Mouse (Mus musculus) hindbrain, embryonic 10.5 days (tissue): ENCODE measurements around the gene Rps15. TPM values are rescaled to one million over a fixed set of nuclear protein-coding genes. Genes with fewer than 3 reads are reported as not detected.

Experiments used
- DNase-seq: peaks from one replicate; pipeline ENCODE4 v3.0.0-alpha.2; 2017; ENCODE audit warnings: low spot score
- H3K27ac ChIP-seq: fragments of 300-500 bp; sonication (generic); 2 replicates; pipeline ENCODE4 v1.5.1; 2016; ENCODE audit warnings: mild to moderate bottlenecking, moderate library complexity
- H3K27me3 ChIP-seq: fragments of 300-500 bp; sonication (generic); 2 replicates; pipeline ENCODE4 v1.6.1; 2016; ENCODE audit warnings: mild to moderate bottlenecking; ENCODE audit not compliant: poor library complexity, insufficient read depth, severe bottlenecking
- H3K36me3 ChIP-seq: fragments of 300-500 bp; sonication (generic); 2 replicates; pipeline ENCODE4 v1.6.1; 2016; ENCODE audit warnings: mild to moderate bottlenecking, moderate library complexity
- H3K4me1 ChIP-seq: fragments of 300-500 bp; sonication (generic); replicated peaks from 2 replicates; pipeline ENCODE4 v1.6.1; 2016; ENCODE audit warnings: mild to moderate bottlenecking
- H3K4me3 ChIP-seq: fragments of 300-500 bp; sonication (generic); 2 replicates; pipeline ENCODE4 v1.5.1; 2016; ENCODE audit warnings: mild to moderate bottlenecking, moderate library complexity
- H3K9me3 ChIP-seq: fragments of 300-500 bp; sonication (generic); 2 replicates; pipeline ENCODE4 v1.6.1; 2016; ENCODE audit warnings: mild to moderate bottlenecking, moderate library complexity
- WGBS: fragments of 180-500 bp; shearing (Covaris S2); methylation state at CpG from one replicate; pipeline ENCODE4 v1.1.7; 2016; 5-methylcytosine and 5-hydroxymethylcytosine counted together
- polyA plus RNA-seq: library from polyadenylated mRNA; unstranded; fragments of >200 nt; fragmentation: Nextera tagmentation; extraction: Ambion mirVana; gene quantifications from 2 replicates; pipeline ENCODE4 v1.2.1, GENCODE M21; 2016

The Rps15 gene
- polyA plus RNA-seq, 1 experiment from 2014 or later: 971 TPM

DNA sequence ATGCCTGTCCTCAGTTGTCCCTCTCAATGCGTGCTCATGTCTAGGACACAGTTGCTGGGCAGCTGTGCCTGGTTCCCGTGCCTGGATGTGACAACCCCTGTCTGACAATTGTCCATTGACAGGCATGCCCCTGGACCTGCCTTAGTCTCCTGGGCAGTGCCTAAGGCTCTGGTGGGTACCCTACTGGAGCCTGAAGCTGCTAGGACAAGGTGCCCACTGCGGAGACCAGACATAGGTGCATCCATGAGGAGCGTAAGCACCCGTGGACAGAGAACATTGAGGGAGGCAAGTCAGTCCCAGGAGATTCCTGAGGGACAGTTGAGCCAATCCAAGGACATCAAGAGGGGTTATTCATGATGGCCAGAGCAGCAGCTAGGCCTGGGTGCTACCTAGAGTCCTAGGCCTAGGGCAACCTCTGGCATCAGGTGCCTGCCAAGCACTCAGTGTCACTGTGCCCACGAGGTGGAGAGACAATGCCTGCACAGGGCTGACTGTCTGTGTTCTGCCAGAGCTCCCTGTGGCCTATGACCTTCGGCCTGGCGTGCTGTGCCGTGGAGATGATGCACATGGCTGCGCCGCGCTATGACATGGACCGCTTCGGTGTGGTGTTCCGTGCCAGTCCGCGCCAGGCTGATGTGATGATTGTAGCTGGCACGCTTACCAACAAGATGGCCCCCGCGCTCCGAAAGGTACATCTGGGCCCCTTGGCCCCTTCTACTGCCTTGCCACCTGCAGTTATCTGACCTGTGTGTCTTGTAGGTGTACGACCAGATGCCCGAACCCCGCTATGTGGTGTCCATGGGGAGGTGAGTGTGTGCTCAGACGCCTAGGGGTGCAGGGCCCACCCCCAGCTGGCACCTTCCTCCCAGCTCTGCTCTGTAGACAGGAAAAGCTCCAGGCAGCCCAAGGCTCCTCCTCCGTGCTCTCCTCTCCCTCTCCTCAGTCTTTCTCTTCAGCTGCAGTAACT lies 37.6 kb upstream of the Rps15 start:
- H3K4me1 ChIP-seq: peaks cover 53% of the 10 kb centered on the region
- no peak for DNase-seq
- no peak overlapping the region for H3K4me3 ChIP-seq
- 95% methylated on average over 26 of the region's 26 CpGs for WGBS
- H3K27me3 ChIP-seq: no peaks in the 10 kb centered on the region
- H3K36me3 ChIP-seq: peaks cover 71% of the 10 kb centered on the region
- no peaks in the 10 kb centered on the region for H3K9me3 ChIP-seq
- H3K27ac ChIP-seq: no peak overlapping the region

DNA sequence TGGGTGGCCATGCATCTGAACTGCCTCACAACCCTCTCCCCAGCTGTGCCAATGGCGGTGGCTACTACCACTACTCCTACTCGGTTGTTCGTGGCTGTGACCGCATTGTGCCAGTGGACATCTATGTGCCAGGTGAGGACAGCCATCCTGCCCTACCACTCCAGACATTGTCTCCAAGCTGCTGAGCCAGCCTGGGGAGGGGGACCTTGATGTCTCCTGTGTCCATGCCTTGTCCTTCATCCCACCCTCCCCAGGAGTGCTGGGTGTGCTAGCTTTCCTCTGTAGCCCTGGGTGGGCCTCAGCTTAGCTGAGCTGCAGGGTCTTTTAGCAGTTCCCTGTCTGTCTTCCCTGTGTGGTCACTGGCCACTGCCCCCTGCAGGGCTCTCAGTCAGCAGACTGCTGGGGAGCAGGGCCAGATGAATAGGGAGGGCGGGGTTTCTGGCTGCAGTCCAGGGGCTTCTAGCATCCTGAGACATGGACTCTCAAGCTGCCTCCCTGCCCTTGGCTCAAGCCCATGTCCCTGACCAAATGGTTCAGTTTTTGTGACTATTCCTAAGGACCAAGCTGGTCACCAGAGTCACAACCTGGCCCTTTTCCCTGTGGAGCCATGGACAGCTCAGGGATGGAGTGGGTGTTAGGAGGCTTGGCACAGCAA lies 36.2 kb upstream of the Rps15 start:
- H3K27me3 ChIP-seq: no peaks in the 10 kb centered on the region
- peaks cover 71% of the 10 kb centered on the region for H3K36me3 ChIP-seq
- WGBS: 85% methylated on average over 5 of the region's 5 CpGs
- H3K27ac ChIP-seq: 0 out of 2 replicates have a peak overlapping the region, but pooled peaks have one; percentile 42
- H3K4me1 ChIP-seq: peaks cover 54% of the 10 kb centered on the region
- no peak overlapping the region for H3K4me3 ChIP-seq
- DNase-seq: no peak
- H3K9me3 ChIP-seq: no peaks in the 10 kb centered on the region

- no peak overlapping the region; the same call in 1 of the 2 replicates for H3K4me3 ChIP-seq
- peaks cover 62% of the 10 kb centered on the region for H3K4me1 ChIP-seq
- no peaks in the 10 kb centered on the region for H3K9me3 ChIP-seq
- H3K27ac ChIP-seq: peak overlapping the region; percentile 8; the same call in 1 of the 2 replicates
- H3K27me3 ChIP-seq: no peaks in the 10 kb centered on the region
- 88% methylated on average over 2 of the region's 2 CpGs for WGBS
- peaks cover 61% of the 10 kb centered on the region for H3K36me3 ChIP-seq
- DNase-seq: no peak
Measured at GRCm38 (mm10) chr10:80257936-80258335, 34.3 kb upstream of the Rps15 start.

DNA sequence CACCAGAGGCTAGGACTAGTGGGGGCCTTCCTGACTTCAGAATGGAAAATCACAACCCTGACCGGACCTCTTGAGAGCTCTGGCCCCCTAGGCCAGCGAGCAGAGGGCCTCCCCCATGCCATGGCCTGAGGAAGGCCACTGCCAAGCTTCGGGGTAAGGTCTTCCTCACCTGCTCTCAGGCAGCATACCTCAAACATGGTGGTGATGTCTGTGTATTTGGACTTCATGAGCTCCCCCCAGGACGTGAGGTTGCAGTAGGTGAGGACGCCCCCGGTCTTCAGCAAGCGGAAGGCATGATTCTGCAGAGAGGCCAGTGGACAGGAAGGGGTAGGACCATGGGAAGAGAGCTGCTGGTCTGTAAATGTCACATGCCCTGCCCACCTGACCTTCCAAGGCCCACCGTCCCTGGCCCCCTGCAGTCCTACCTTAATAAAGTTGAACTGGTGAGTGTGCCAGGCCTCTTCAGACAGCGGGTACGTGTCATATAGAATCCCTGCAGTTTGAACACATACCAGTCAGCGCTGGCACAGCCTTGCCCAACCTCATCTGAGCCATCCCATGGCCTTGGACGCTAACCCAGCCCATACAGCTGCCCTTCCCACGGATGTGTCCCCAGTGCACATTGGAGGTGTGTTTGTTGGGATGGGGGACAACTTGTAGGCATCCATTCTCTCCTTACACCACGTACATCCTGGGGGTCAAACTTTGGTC lies 33.3 kb upstream of the Rps15 start:
- no peak for DNase-seq
- Histone ChIP-seq H3K4me3 (peak overlapping the region; percentile 61; the same call in 1 of the 2 replicates), H3K36me3 (peaks cover 51% of the 10 kb centered on the region), H3K27me3 (no peaks in the 10 kb centered on the region), H3K4me1 (peaks cover 61% of the 10 kb centered on the region), H3K27ac (peak overlapping the region; percentile 91), H3K9me3 (no peaks in the 10 kb centered on the region)
- 89% methylated on average over 14 of the region's 14 CpGs for WGBS

DNA sequence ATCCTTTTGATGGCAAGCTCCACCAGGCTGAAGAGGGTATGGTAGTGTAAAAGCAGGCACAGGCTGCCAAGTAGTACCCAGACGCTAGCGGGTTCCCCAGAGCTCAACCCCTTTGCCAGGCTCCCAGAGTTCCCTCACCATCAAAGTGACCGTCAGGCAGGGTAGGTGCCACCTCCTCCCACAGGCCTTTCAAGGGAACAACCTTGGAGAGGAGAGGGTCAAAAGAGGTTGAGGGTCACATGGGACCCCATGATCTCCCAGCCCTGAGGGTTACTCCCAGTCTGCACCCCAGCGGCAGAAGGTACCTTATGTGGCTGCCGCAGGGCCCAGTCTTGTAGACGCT lies 32.8 kb upstream of the Rps15 start:
- peak overlapping the region; percentile 91 for H3K27ac ChIP-seq
- H3K4me1 ChIP-seq: peaks cover 61% of the 10 kb centered on the region
- H3K27me3 ChIP-seq: no peaks in the 10 kb centered on the region
- H3K9me3 ChIP-seq: no peaks in the 10 kb centered on the region
- H3K4me3 ChIP-seq: peak overlapping the region; percentile 61
- DNase-seq: no peak
- WGBS: 73% methylated on average over 6 of the region's 6 CpGs
- peaks cover 46% of the 10 kb centered on the region for H3K36me3 ChIP-seq

DNA sequence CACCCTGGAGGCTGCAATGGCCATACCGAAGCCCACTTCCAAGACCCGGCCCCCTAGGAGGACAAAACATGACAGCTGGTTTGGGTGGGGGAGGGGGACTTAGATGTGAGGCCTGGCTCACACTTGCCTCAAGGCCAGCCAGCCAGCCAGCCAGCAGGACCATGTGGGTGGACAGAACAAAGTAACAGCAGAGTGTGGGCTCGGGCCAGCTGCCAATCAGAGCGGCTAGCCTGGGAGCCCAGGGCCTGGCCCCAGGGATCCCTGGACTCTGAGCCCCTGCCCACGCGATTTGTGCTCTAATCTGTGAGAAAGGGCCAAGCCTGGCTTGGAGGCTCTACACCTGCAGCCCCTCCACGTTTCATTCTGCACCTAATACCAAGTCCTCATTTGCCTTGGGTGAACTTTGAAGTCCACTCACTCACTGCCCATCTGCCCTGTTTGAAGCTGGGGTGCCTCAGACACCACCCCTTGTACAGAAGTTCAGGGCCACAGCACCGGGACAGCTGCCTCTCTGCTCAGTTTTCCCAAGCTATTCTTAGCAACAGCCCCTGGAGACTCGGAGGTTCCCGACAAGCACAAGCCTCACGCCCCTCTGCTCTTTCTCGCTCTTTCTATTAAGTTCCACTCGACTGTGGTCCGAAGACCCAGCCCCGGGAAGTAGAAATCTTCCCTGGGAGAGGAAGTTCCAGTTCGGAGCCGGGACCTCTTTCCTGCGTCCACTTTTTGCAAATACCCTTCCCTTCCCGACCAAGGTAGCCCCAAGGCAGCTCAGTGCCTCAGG lies 32.2 kb upstream of the Rps15 start:
- Histone ChIP-seq H3K27ac (peak overlapping the region; percentile 91), H3K9me3 (no peaks in the 10 kb centered on the region), H3K27me3 (no peaks in the 10 kb centered on the region), H3K36me3 (peaks cover 40% of the 10 kb centered on the region), H3K4me3 (peak overlapping the region; percentile 61), H3K4me1 (peaks cover 61% of the 10 kb centered on the region)
- 7% methylated on average over 19 of the region's 19 CpGs for WGBS
- DNase-seq: peak; percentile 78

GRCm38 (mm10) chr10:80260642-80261584 lies 31.3 kb upstream of the Rps15 start, which contains the start of the genes Gamt and Dazap1:
Gamt (minus strand) TSS chr10:80261012.
Dazap1 (plus strand) TSS chr10:80261486.
- peaks cover 63% of the 10 kb centered on the region for H3K4me1 ChIP-seq
- DNase-seq: peak; percentile 98
- H3K9me3 ChIP-seq: no peaks in the 10 kb centered on the region
- H3K36me3 ChIP-seq: peaks cover 31% of the 10 kb centered on the region
- WGBS: under 1% methylated on average over 49 of the region's 49 CpGs
- no peaks in the 10 kb centered on the region for H3K27me3 ChIP-seq
- H3K27ac ChIP-seq: peak within 1 kb of the TSS; percentile 91
- peak within 1 kb of the TSS; percentile 61 for H3K4me3 ChIP-seq

GRCm38 (mm10) chr10:80261585-80261968 lies 30.7 kb upstream of the Rps15 start:
- peak; percentile 93 for DNase-seq
- H3K27ac ChIP-seq: peak overlapping the region; percentile 91
- peaks cover 24% of the 10 kb centered on the region for H3K36me3 ChIP-seq
- H3K4me3 ChIP-seq: peak overlapping the region; percentile 61
- no peaks in the 10 kb centered on the region for H3K27me3 ChIP-seq
- 2% methylated on average over 14 of the region's 14 CpGs for WGBS
- H3K9me3 ChIP-seq: no peaks in the 10 kb centered on the region
- peaks cover 63% of the 10 kb centered on the region for H3K4me1 ChIP-seq

- H3K4me1 ChIP-seq: peaks cover 63% of the 10 kb centered on the region
Measured at GRCm38 (mm10) chr10:80262169-80262568, 30.1 kb upstream of the Rps15 start.

DNA sequence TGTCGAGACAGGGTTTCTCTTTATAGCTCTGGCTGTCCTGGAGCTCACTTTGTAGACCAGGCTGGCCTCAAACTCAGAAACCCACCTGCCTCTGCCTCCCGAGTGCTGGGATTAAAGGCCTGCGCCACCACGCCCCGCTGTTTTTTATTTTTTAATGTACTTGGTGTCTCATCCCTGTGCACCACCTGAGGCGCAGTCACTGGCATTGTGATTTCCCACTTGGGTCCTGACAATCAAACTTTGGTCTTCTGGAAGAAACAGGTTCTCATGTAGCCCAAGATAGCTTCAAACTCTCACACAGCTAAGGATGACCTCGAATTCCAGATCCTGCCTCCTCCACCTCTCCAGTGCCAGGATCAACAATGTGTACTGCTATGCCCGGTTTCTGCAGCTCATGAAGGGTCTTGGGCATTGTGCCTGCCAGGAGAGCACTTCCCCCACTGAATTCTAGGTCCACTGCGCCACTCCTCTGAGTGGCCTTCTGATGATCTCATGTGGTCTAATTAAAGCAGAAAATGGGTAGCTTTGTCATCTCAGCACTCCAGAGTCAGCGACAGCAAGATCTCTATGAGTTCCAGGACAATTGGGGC lies 29.4 kb upstream of the Rps15 start:
- Histone ChIP-seq H3K4me1 (peaks cover 69% of the 10 kb centered on the region), H3K27me3 (no peaks in the 10 kb centered on the region), H3K9me3 (no peaks in the 10 kb centered on the region), H3K27ac (no peak overlapping the region), H3K36me3 (peaks cover 24% of the 10 kb centered on the region), H3K4me3 (no peak overlapping the region)
- 94% methylated on average over 10 of the region's 10 CpGs for WGBS
- no peak for DNase-seq

More at GRCm38 (mm10) chr10:80262169-80262568, 30.1 kb upstream of the Rps15 start:
- Histone ChIP-seq H3K4me3 (peak overlapping the region; percentile 61), H3K27ac (peak overlapping the region; percentile 91), H3K9me3 (no peaks in the 10 kb centered on the region), H3K36me3 (peaks cover 23% of the 10 kb centered on the region), H3K27me3 (no peaks in the 10 kb centered on the region)
- no peak for DNase-seq
- WGBS: 76% methylated on average over 12 of the region's 12 CpGs
